Mouse (Mus musculus): ENCODE measurements around the gene Fcer2a. TPM values are rescaled to one million over a fixed set of nuclear protein-coding genes. Genes with fewer than 3 reads are reported as not detected.

Gene Fcer2a
- polyA plus RNA-seq, 1 experiment from 2014 or later: 0.27 TPM

GRCm38 (mm10) chr8:3710312-3710711 is 16.3 kb upstream of the Fcer2a start:
- no peak for ATAC-seq (ENCODE audit: low FRiP score)
- Histone ChIP-seq H3K4me3 (ENCODE audit: low read depth, low read length) (no peak overlapping the region), H3K4me2 (no peak overlapping the region), H3K9ac (ENCODE audit: low read length) (no peak overlapping the region), H3K9me3 (ENCODE audit: control insufficient read depth, low read length) (no peaks in the 10 kb centered on the region), H3K36me3 (ENCODE audit: control insufficient read depth, insufficient read depth, low read length) (no peaks in the 10 kb centered on the region), H3K27me3 (ENCODE audit: control insufficient read depth, insufficient read depth, low read length) (no peaks in the 10 kb centered on the region), H3K4me1 (ENCODE audit: control insufficient read depth, insufficient read depth, low read length) (no peaks in the 10 kb centered on the region), H3K27ac (ENCODE audit: low read depth, low read length) (no peak overlapping the region)
- WGBS: 90% methylated on average over 3 of the region's 3 CpGs
- no peak for DNase-seq (ENCODE audit: low spot score, missing footprints)

DNA sequence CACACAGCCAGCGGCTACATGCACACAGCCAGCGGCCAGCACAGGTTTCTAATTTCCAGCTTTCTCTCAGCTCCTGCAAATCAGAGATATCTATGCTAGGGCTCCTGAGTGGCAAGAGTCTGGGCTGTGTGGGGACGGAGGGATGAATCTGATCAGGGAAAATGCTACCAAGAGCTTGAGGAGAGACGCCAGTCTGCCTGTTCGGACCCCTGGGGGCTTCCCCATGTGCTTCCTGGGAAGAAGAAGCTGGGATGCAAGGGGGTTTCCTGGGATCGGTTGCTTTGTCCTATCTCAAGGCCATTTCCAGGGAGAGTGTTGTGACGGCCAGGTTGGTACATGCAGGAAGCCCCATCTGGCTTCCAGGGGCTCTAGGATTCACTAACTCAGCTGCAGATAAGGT is 13.6 kb upstream of the Fcer2a start:
- no peaks in the 10 kb centered on the region for H3K27me3 ChIP-seq (ENCODE audit: control insufficient read depth, insufficient read depth, low read length)
- no peaks in the 10 kb centered on the region for H3K36me3 ChIP-seq (ENCODE audit: control insufficient read depth, insufficient read depth, low read length)
- no peak overlapping the region for H3K4me3 ChIP-seq (ENCODE audit: low read depth, low read length)
- H3K9me3 ChIP-seq (ENCODE audit: control insufficient read depth, low read length): no peaks in the 10 kb centered on the region
- WGBS: 77% methylated on average over 7 of the region's 7 CpGs
- DNase-seq (ENCODE audit: low spot score, missing footprints): no peak
- H3K4me2 ChIP-seq: no peak overlapping the region
- H3K4me1 ChIP-seq (ENCODE audit: control insufficient read depth, insufficient read depth, low read length): no peaks in the 10 kb centered on the region
- no peak overlapping the region for H3K27ac ChIP-seq (ENCODE audit: low read depth, low read length)
- no peak overlapping the region for H3K9ac ChIP-seq (ENCODE audit: low read length)
- no peak for ATAC-seq (ENCODE audit: low FRiP score)

DNA sequence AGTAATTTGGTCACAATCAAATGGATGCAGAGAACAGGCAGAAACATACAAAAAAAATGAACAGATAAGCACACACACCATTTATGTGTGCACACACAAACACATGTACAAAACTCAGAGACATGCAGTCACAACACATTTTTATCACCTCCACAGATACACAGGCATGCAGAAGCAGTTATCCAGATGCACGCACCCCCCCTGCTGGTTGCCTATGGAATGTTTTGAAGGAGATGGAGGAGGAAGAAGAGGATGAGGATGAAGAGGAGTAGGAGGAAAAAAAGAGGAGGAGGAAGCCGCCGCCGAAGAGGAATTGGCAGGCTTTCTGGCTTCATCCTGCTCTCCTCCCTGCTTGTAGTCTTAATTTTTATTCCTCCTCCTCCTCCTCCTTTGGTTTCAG is 11.7 kb upstream of the Fcer2a start:
- Histone ChIP-seq H3K4me1 (ENCODE audit: control insufficient read depth, insufficient read depth, low read length) (no peaks in the 10 kb centered on the region), H3K36me3 (ENCODE audit: control insufficient read depth, insufficient read depth, low read length) (no peaks in the 10 kb centered on the region), H3K4me3 (ENCODE audit: low read depth, low read length) (no peak overlapping the region), H3K27me3 (ENCODE audit: control insufficient read depth, insufficient read depth, low read length) (no peaks in the 10 kb centered on the region), H3K27ac (ENCODE audit: low read depth, low read length) (no peak overlapping the region), H3K4me2 (no peak overlapping the region), H3K9me3 (ENCODE audit: control insufficient read depth, low read length) (no peaks in the 10 kb centered on the region), H3K9ac (ENCODE audit: low read length) (no peak overlapping the region)
- WGBS: 48% methylated on average over 4 of the region's 4 CpGs
- ATAC-seq (ENCODE audit: low FRiP score) (no peak), DNase-seq (ENCODE audit: low spot score, missing footprints) (no peak)

DNA sequence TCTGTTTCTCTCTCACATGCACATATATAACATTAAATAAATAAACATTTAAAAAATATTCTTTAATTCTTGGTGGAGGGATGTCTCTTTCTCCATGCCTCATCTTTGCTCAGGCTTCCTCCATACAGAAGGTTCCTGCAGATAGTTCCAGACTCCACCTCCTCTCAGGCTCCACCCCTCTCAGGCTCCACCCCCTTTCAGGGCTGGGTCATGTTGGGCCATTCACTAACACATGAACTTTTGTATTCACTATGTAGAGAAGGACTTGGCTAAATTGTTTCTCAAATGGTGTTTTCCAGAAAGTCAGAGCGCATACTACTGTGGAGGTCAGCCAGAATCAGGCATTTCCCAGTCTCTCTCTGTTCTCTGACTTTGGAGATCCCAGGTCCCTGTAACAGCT is 7.5 kb upstream of the Fcer2a start:
- Histone ChIP-seq H3K4me2 (no peak overlapping the region), H3K4me1 (ENCODE audit: control insufficient read depth, insufficient read depth, low read length) (no peaks in the 10 kb centered on the region), H3K36me3 (ENCODE audit: control insufficient read depth, insufficient read depth, low read length) (no peaks in the 10 kb centered on the region), H3K27ac (ENCODE audit: low read depth, low read length) (no peak overlapping the region), H3K27me3 (ENCODE audit: control insufficient read depth, insufficient read depth, low read length) (no peaks in the 10 kb centered on the region), H3K9ac (ENCODE audit: low read length) (no peak overlapping the region), H3K4me3 (ENCODE audit: low read depth, low read length) (no peak overlapping the region), H3K9me3 (ENCODE audit: control insufficient read depth, low read length) (no peaks in the 10 kb centered on the region)
- no peak for DNase-seq (ENCODE audit: low spot score, missing footprints)
- WGBS: 95% methylated on average over 1 of the region's 1 CpGs
- no peak for ATAC-seq (ENCODE audit: low FRiP score)

- Histone ChIP-seq H3K27me3 (ENCODE audit: control insufficient read depth, insufficient read depth, low read length) (no peaks in the 10 kb centered on the region), H3K27ac (ENCODE audit: low read depth, low read length) (no peak overlapping the region), H3K4me2 (no peak overlapping the region), H3K9me3 (ENCODE audit: control insufficient read depth, low read length) (no peaks in the 10 kb centered on the region), H3K9ac (ENCODE audit: low read length) (no peak overlapping the region), H3K4me3 (ENCODE audit: low read depth, low read length) (no peak overlapping the region), H3K4me1 (ENCODE audit: control insufficient read depth, insufficient read depth, low read length) (no peaks in the 10 kb centered on the region), H3K36me3 (ENCODE audit: control insufficient read depth, insufficient read depth, low read length) (no peaks in the 10 kb centered on the region)
- WGBS: 70% methylated on average over 3 of the region's 3 CpGs
- ATAC-seq (ENCODE audit: low FRiP score) (no peak), DNase-seq (ENCODE audit: low spot score, missing footprints) (no peak)
Measured at GRCm38 (mm10) chr8:3690774-3691173, 3.2 kb downstream of the Fcer2a start.

- H3K9me3 ChIP-seq (ENCODE audit: control insufficient read depth, low read length): no peaks in the 10 kb centered on the region
- no peaks in the 10 kb centered on the region for H3K36me3 ChIP-seq (ENCODE audit: control insufficient read depth, insufficient read depth, low read length)
- no peaks in the 10 kb centered on the region for H3K4me1 ChIP-seq (ENCODE audit: control insufficient read depth, insufficient read depth, low read length)
- 75% methylated on average over 6 of the region's 6 CpGs for WGBS
- no peak overlapping the region for H3K9ac ChIP-seq (ENCODE audit: low read length)
- DNase-seq (ENCODE audit: low spot score, missing footprints): no peak
- no peak overlapping the region for H3K4me3 ChIP-seq (ENCODE audit: low read depth, low read length)
- no peaks in the 10 kb centered on the region for H3K27me3 ChIP-seq (ENCODE audit: control insufficient read depth, insufficient read depth, low read length)
- H3K27ac ChIP-seq (ENCODE audit: low read depth, low read length): no peak overlapping the region
- no peak for ATAC-seq (ENCODE audit: low FRiP score)
- no peak overlapping the region for H3K4me2 ChIP-seq
Measured at GRCm38 (mm10) chr8:3687537-3687936, 6.4 kb downstream of the Fcer2a start.

- H3K4me2 ChIP-seq: no peak overlapping the region
- no peaks in the 10 kb centered on the region for H3K27me3 ChIP-seq (ENCODE audit: control insufficient read depth, insufficient read depth, low read length)
- no peak overlapping the region for H3K9ac ChIP-seq (ENCODE audit: low read length)
- no peaks in the 10 kb centered on the region; the same call in 1 of the 2 replicates for H3K36me3 ChIP-seq (ENCODE audit: control insufficient read depth, insufficient read depth, low read length)
- H3K4me3 ChIP-seq (ENCODE audit: low read depth, low read length): no peak overlapping the region
- ATAC-seq (ENCODE audit: low FRiP score): no peak
- no peak overlapping the region for H3K27ac ChIP-seq (ENCODE audit: low read depth, low read length)
- WGBS: 72% methylated on average over 5 of the region's 5 CpGs
- no peak for DNase-seq (ENCODE audit: low spot score, missing footprints)
- H3K4me1 ChIP-seq (ENCODE audit: control insufficient read depth, insufficient read depth, low read length): no peaks in the 10 kb centered on the region
- H3K9me3 ChIP-seq (ENCODE audit: control insufficient read depth, low read length): no peaks in the 10 kb centered on the region
Measured at GRCm38 (mm10) chr8:3685422-3685821, 8.6 kb downstream of the Fcer2a start.

- DNase-seq (ENCODE audit: low spot score, missing footprints) (no peak), ATAC-seq (ENCODE audit: low FRiP score) (peak; percentile 39; the same call in 1 of the 2 replicates)
- H3K9ac ChIP-seq (ENCODE audit: low read length): no peak overlapping the region
- H3K4me1 ChIP-seq (ENCODE audit: control insufficient read depth, insufficient read depth, low read length): no peaks in the 10 kb centered on the region; the same call in 1 of the 2 replicates
- H3K36me3 ChIP-seq (ENCODE audit: control insufficient read depth, insufficient read depth, low read length): peaks cover 3% of the 10 kb centered on the region; the same call in 1 of the 2 replicates
- no peak overlapping the region for H3K4me2 ChIP-seq
- no peak overlapping the region for H3K27ac ChIP-seq (ENCODE audit: low read depth, low read length)
- H3K9me3 ChIP-seq (ENCODE audit: control insufficient read depth, low read length): no peaks in the 10 kb centered on the region
- H3K27me3 ChIP-seq (ENCODE audit: control insufficient read depth, insufficient read depth, low read length): no peaks in the 10 kb centered on the region
- H3K4me3 ChIP-seq (ENCODE audit: low read depth, low read length): no peak overlapping the region
Measured at GRCm38 (mm10) chr8:3684530-3684929, 9.4 kb downstream of the Fcer2a start.

DNA sequence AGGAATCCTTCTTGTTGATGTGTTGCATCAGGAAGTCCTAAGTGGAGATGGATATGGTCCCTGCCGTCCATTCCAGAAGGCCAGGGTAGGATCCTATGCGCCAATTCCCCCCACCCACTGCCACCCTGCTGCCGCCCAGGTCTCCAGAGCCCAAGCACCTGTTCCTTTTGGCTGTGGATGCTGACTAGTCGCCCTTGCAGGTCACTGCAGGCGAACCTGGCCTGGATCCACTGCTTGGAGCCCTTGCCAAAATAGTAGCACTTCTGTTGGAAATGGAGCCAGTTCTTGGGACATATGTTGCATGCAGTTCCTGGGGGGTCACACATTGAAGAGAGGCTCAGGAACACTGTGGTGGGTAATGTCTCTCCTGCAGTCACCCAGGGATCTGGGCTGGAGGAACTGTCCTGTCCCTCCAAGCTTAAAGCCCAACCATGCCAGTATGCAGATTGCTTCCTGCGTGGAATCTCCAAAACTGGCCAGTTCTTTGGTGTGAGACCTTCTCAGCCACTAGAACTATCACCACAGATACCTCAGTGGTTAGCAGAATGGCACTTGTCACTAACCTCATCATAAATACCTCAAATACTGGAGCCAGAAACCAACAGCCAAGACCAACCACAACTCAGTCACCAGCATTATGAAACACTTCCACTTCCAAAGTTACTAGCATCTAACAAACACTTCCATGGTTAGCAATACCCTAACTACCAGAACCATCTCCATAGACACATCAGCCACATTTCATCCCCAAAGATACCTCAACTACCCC is 10.4 kb downstream of the Fcer2a start:
- no peak overlapping the region for H3K4me3 ChIP-seq (ENCODE audit: low read depth, low read length)
- no peak overlapping the region for H3K9ac ChIP-seq (ENCODE audit: low read length)
- H3K27me3 ChIP-seq (ENCODE audit: control insufficient read depth, insufficient read depth, low read length): no peaks in the 10 kb centered on the region
- H3K27ac ChIP-seq (ENCODE audit: low read depth, low read length): no peak overlapping the region
- ATAC-seq (ENCODE audit: low FRiP score): no peak
- no peaks in the 10 kb centered on the region for H3K9me3 ChIP-seq (ENCODE audit: control insufficient read depth, low read length)
- DNase-seq (ENCODE audit: low spot score, missing footprints): no peak
- 79% methylated on average over 6 of the region's 6 CpGs for WGBS
- H3K4me2 ChIP-seq: no peak overlapping the region
- no peaks in the 10 kb centered on the region; the same call in 1 of the 2 replicates for H3K4me1 ChIP-seq (ENCODE audit: control insufficient read depth, insufficient read depth, low read length)
- peaks cover 10% of the 10 kb centered on the region; the same call in 1 of the 2 replicates for H3K36me3 ChIP-seq (ENCODE audit: control insufficient read depth, insufficient read depth, low read length)

Measured in midbrain, embryonic 11.5 days (tissue).